Mouse (Mus musculus): ENCODE measurements around the gene Akap7. TPM values are rescaled to one million over a fixed set of nuclear protein-coding genes. Genes with fewer than 3 reads are reported as not detected.
A peak's percentile ranks its signal among the peaks of the same experiment; 100 is the strongest.

Gene Akap7
- total RNA-seq, 2 experiments from 2014 or later = 15.5 to 18.8 TPM

- ATAC-seq (ENCODE audit: poor library complexity, severe bottlenecking) = 0 out of 2 replicates have a peak, but pooled peaks have one; percentile 3
Observed at GRCm38 (mm10) chr10:25298264-25298671, 9.4 kb downstream of the Akap7 start.

- no peak for ATAC-seq (ENCODE audit: poor library complexity, severe bottlenecking)
Observed at GRCm38 (mm10) chr10:25297666-25298263, 9.9 kb downstream of the Akap7 start.

- ATAC-seq (ENCODE audit: poor library complexity, severe bottlenecking) = peak; percentile 85
Observed at GRCm38 (mm10) chr10:25296657-25297369, 10.9 kb downstream of the Akap7 start.

- no peak for ATAC-seq (ENCODE audit: poor library complexity, severe bottlenecking)
Observed at GRCm38 (mm10) chr10:25296286-25296656, 11.4 kb downstream of the Akap7 start.

GRCm38 (mm10) chr10:25295836-25296235 is 11.8 kb downstream of the Akap7 start:
- ATAC-seq (ENCODE audit: poor library complexity, severe bottlenecking) = no peak

- ATAC-seq (ENCODE audit: poor library complexity, severe bottlenecking) = peak; percentile 40
Observed at GRCm38 (mm10) chr10:25294999-25295398, 12.7 kb downstream of the Akap7 start.

- no peak for ATAC-seq (ENCODE audit: poor library complexity, severe bottlenecking)
Observed at GRCm38 (mm10) chr10:25293796-25294195, 13.9 kb downstream of the Akap7 start.

- ATAC-seq (ENCODE audit: poor library complexity, severe bottlenecking) = no peak
Observed at GRCm38 (mm10) chr10:25291053-25291452, 16.6 kb downstream of the Akap7 start.

- no peak for ATAC-seq (ENCODE audit: poor library complexity, severe bottlenecking)
Observed at GRCm38 (mm10) chr10:25285100-25285811, 22.4 kb downstream of the Akap7 start.

GRCm38 (mm10) chr10:25284427-25285099 is 23.1 kb downstream of the Akap7 start:
- ATAC-seq (ENCODE audit: poor library complexity, severe bottlenecking) = peak; percentile 100

GRCm38 (mm10) chr10:25283397-25283796 is 24.3 kb downstream of the Akap7 start:
- no peak for ATAC-seq (ENCODE audit: poor library complexity, severe bottlenecking)

- ATAC-seq (ENCODE audit: poor library complexity, severe bottlenecking) = no peak
Observed at GRCm38 (mm10) chr10:25280141-25280540, 27.5 kb downstream of the Akap7 start.

- no peak for ATAC-seq (ENCODE audit: poor library complexity, severe bottlenecking)
Observed at GRCm38 (mm10) chr10:25279406-25279805, 28.3 kb downstream of the Akap7 start.

GRCm38 (mm10) chr10:25275492-25275891 is 32.2 kb downstream of the Akap7 start:
- no peak for ATAC-seq (ENCODE audit: poor library complexity, severe bottlenecking)

GRCm38 (mm10) chr10:25274621-25275330 is 32.9 kb downstream of the Akap7 start:
- no peak for ATAC-seq (ENCODE audit: poor library complexity, severe bottlenecking)

GRCm38 (mm10) chr10:25273731-25274130 is 33.9 kb downstream of the Akap7 start:
- no peak for ATAC-seq (ENCODE audit: poor library complexity, severe bottlenecking)

- no peak for ATAC-seq (ENCODE audit: poor library complexity, severe bottlenecking)
Observed at GRCm38 (mm10) chr10:25271756-25272155, 35.9 kb downstream of the Akap7 start.

GRCm38 (mm10) chr10:25271207-25271606 is 36.5 kb downstream of the Akap7 start:
- no peak for ATAC-seq (ENCODE audit: poor library complexity, severe bottlenecking)

GRCm38 (mm10) chr10:25268476-25269351 is 39.0 kb downstream of the Akap7 start:
- peak; percentile 92 for ATAC-seq (ENCODE audit: poor library complexity, severe bottlenecking)

GRCm38 (mm10) chr10:25261176-25261575 is 46.5 kb downstream of the Akap7 start:
- no peak for ATAC-seq (ENCODE audit: poor library complexity, severe bottlenecking)

Data from megakaryocyte, adult 5-6 weeks (primary cell).